Mouse (Mus musculus) MEL (cell line): ENCODE results near the gene Adgrf3. TPM values are rescaled to one million over a fixed set of nuclear protein-coding genes. Genes with fewer than 3 reads are reported as not detected.

ENCODE experiments used
- DNase-seq: peaks from one replicate; pipeline ENCODE4 v3.0.0; 2011; ENCODE audit warnings: low read depth, low spot score
- H3K27ac ChIP-seq: 2 replicates; pipeline ENCODE4 v1.5.1; 2012; ENCODE audit warnings: low read depth, mild to moderate bottlenecking, control low read depth, low read length, moderate library complexity; ENCODE audit not compliant: control insufficient read depth
- H3K27me3 ChIP-seq, 2 experiments: fragments of 150-350 bp in 1 of 2; sonication (generic) in 1 of 2; 2 replicates each; pipeline ENCODE4 v1.6.1; 2012; ENCODE audit warnings: low read length in 2 of 2, mild to moderate bottlenecking in 2 of 2, improper control_type of control experiment in 1 of 2, moderate library complexity in 1 of 2; ENCODE audit not compliant: insufficient read depth in 2 of 2, control insufficient read depth in 1 of 2
- H3K36me3 ChIP-seq, 2 experiments: 2 replicates each; pipeline ENCODE4 v1.6.1; 2012 to 2014; ENCODE audit warnings: low read length in 2 of 2, improper control_type of control experiment in 1 of 2, inconsistent platforms in 1 of 2, mild to moderate bottlenecking in 1 of 2; ENCODE audit not compliant: insufficient read depth in 2 of 2, control insufficient read depth in 1 of 2
- H3K4me1 ChIP-seq, 2 experiments: fragments of 150-350 bp in 1 of 2; sonication (generic) in 1 of 2; 2 replicates each; pipeline ENCODE4 v1.6.1; 2012; ENCODE audit warnings: low read length in 2 of 2, improper control_type of control experiment in 1 of 2, mild to moderate bottlenecking in 1 of 2; ENCODE audit not compliant: insufficient read depth in 2 of 2, control insufficient read depth in 1 of 2
- H3K4me3 ChIP-seq, 2 experiments: fragments of 150-350 bp in 1 of 2; sonication (generic) in 1 of 2; 2 replicates each; pipeline ENCODE4 v1.5.1; 2012; ENCODE audit warnings: low read depth in 2 of 2, low read length in 2 of 2, mild to moderate bottlenecking in 2 of 2, moderate library complexity in 2 of 2, control low read depth in 1 of 2, improper control_type of control experiment in 1 of 2; ENCODE audit not compliant: control insufficient read depth in 1 of 2, insufficient read depth in 1 of 2
- H3K79me2 ChIP-seq: 2 replicates; pipeline ENCODE4 v1.6.1; 2012; ENCODE audit warnings: mild to moderate bottlenecking, low read length, moderate library complexity; ENCODE audit not compliant: control insufficient read depth, poor library complexity, insufficient read depth
- H3K9ac ChIP-seq: 2 replicates; pipeline ENCODE4 v1.6.1; 2012; ENCODE audit warnings: low read depth, mild to moderate bottlenecking, control low read depth, low read length, moderate library complexity; ENCODE audit not compliant: control insufficient read depth, poor library complexity, severe bottlenecking
- H3K9me3 ChIP-seq: fragments of 150-350 bp; sonication (generic); replicated peaks from 2 replicates; pipeline ENCODE4 v1.6.1; 2012; ENCODE audit warnings: mild to moderate bottlenecking, low read length, improper control_type of control experiment, moderate library complexity; ENCODE audit not compliant: insufficient read depth
- CHD2 ChIP-seq: IDR thresholded peaks from 2 replicates; pipeline ENCODE4 v1.6.1; 2011; ENCODE audit warnings: low read length, improper control_type of control experiment
- CTCF ChIP-seq, 3 experiments: IDR thresholded peaks in 2 of 3; conservative IDR thresholded peaks in 1 of 3; 2 replicates each; pipeline ENCODE4 v1.5.1; 2011 to 2012; ENCODE audit warnings: low read length in 3 of 3, low read depth in 2 of 3, mild to moderate bottlenecking in 2 of 3, improper control_type of control experiment in 1 of 3, inconsistent platforms in 1 of 3, mixed read lengths in 1 of 3, moderate library complexity in 1 of 3; ENCODE audit not compliant: control insufficient read depth in 1 of 3, insufficient read depth in 1 of 3, poor library complexity in 1 of 3, severe bottlenecking in 1 of 3
- E2F4 ChIP-seq: IDR thresholded peaks from 2 replicates; pipeline ENCODE4 v1.6.1; 2011; ENCODE audit warnings: low read depth, low read length, improper control_type of control experiment, borderline replicate concordance
- ELF1 ChIP-seq: IDR thresholded peaks from 2 replicates; pipeline ENCODE4 v1.6.1; 2014; ENCODE audit warnings: low read depth, mild to moderate bottlenecking, inconsistent platforms, low read length, improper control_type of control experiment, moderate library complexity
- EP300 ChIP-seq, 2 experiments: IDR thresholded peaks; 2 replicates each; pipeline ENCODE4 v1.6.1; 2011; ENCODE audit warnings: improper control_type of control experiment in 2 of 2, low read length in 2 of 2, low read depth in 1 of 2, mild to moderate bottlenecking in 1 of 2
- ETS1 ChIP-seq: IDR thresholded peaks from 2 replicates; pipeline ENCODE4 v1.6.1; 2012; ENCODE audit warnings: low read depth, mild to moderate bottlenecking, inconsistent platforms, low read length, improper control_type of control experiment, moderate library complexity
- GABPA ChIP-seq: IDR thresholded peaks from 2 replicates; pipeline ENCODE4 v1.6.1; 2012; ENCODE audit warnings: low read depth, mild to moderate bottlenecking, inconsistent platforms, low read length, improper control_type of control experiment, moderate library complexity
- GATA1 ChIP-seq: IDR thresholded peaks from 2 replicates; pipeline ENCODE4 v1.6.1; 2011; ENCODE audit warnings: low read depth, low read length, improper control_type of control experiment
- HCFC1 ChIP-seq: IDR thresholded peaks from 2 replicates; pipeline ENCODE4 v1.6.1; 2012; ENCODE audit warnings: low read depth, mild to moderate bottlenecking, inconsistent platforms, low read length, improper control_type of control experiment, moderate library complexity
- JUND ChIP-seq: IDR thresholded peaks from 2 replicates; pipeline ENCODE4 v1.6.1; 2011; ENCODE audit warnings: low read depth, mild to moderate bottlenecking, improper control_type of control experiment, low read length
- KAT2A ChIP-seq: conservative IDR thresholded peaks from 2 replicates; pipeline ENCODE4 v1.6.1; 2012; ENCODE audit warnings: low read depth, low read length, improper control_type of control experiment, inconsistent platforms
- MAFK ChIP-seq: IDR thresholded peaks from 2 replicates; pipeline ENCODE4 v1.6.1; 2011; ENCODE audit warnings: low read depth, mild to moderate bottlenecking, low read length, improper control_type of control experiment, borderline replicate concordance
- MAX ChIP-seq: IDR thresholded peaks from 2 replicates; pipeline ENCODE4 v1.6.1; 2011; ENCODE audit warnings: low read length, improper control_type of control experiment
- MAZ ChIP-seq: IDR thresholded peaks from 2 replicates; pipeline ENCODE4 v1.6.1; 2012; ENCODE audit warnings: low read depth, mild to moderate bottlenecking, inconsistent platforms, low read length, improper control_type of control experiment
- MEF2A ChIP-seq: IDR thresholded peaks from 2 replicates; pipeline ENCODE4 v1.6.1; 2014; ENCODE audit warnings: low read depth, mild to moderate bottlenecking, inconsistent platforms, low read length, improper control_type of control experiment; ENCODE audit not compliant: poor library complexity, insufficient replicate concordance, severe bottlenecking; ENCODE audit errors: extremely low read depth
- MXI1 ChIP-seq: IDR thresholded peaks from 2 replicates; pipeline ENCODE4 v1.6.1; 2011; ENCODE audit warnings: mild to moderate bottlenecking, low read depth, low read length, improper control_type of control experiment
- NELFE ChIP-seq: IDR thresholded peaks from 2 replicates; pipeline ENCODE4 v1.6.1; 2011; ENCODE audit warnings: low read depth, low read length, improper control_type of control experiment
- NRF1 ChIP-seq: IDR thresholded peaks from 2 replicates; pipeline ENCODE4 v1.6.1; 2014; ENCODE audit warnings: low read depth, mild to moderate bottlenecking, inconsistent platforms, low read length, improper control_type of control experiment, moderate library complexity; ENCODE audit not compliant: poor library complexity, insufficient read depth, severe bottlenecking
- POLR2A ChIP-seq, 2 experiments: IDR thresholded peaks; 2 replicates each; pipeline ENCODE4 v1.6.1; 2011 to 2012; ENCODE audit warnings: low read length in 2 of 2, mild to moderate bottlenecking in 2 of 2, control low read depth in 1 of 2, improper control_type of control experiment in 1 of 2, low read depth in 1 of 2, moderate library complexity in 1 of 2; ENCODE audit not compliant: control insufficient read depth in 1 of 2, insufficient read depth in 1 of 2, poor library complexity in 1 of 2
- POLR2AphosphoS5 ChIP-seq: IDR thresholded peaks from 2 replicates; pipeline ENCODE4 v1.6.1; 2012; ENCODE audit warnings: low read depth, borderline replicate concordance, mild to moderate bottlenecking, inconsistent platforms, low read length, moderate library complexity, mixed read lengths
- RAD21 ChIP-seq: IDR thresholded peaks from 2 replicates; pipeline ENCODE4 v1.6.1; 2011; ENCODE audit warnings: mild to moderate bottlenecking, low read depth, low read length, improper control_type of control experiment
- RCOR1 ChIP-seq: IDR thresholded peaks from 2 replicates; pipeline ENCODE4 v1.6.1; 2012; ENCODE audit warnings: low read depth, mild to moderate bottlenecking, inconsistent platforms, low read length, improper control_type of control experiment
- SMC3 ChIP-seq: IDR thresholded peaks from 2 replicates; pipeline ENCODE4 v1.6.1; 2011; ENCODE audit warnings: low read depth, low read length, improper control_type of control experiment
- UBTF ChIP-seq: IDR thresholded peaks from 2 replicates; pipeline ENCODE4 v1.6.1; 2012; ENCODE audit warnings: low read depth, mild to moderate bottlenecking, inconsistent platforms, low read length, improper control_type of control experiment, moderate library complexity, borderline replicate concordance; ENCODE audit not compliant: insufficient read depth
- USF1 ChIP-seq: IDR thresholded peaks from 2 replicates; pipeline ENCODE4 v1.6.1; 2014; ENCODE audit warnings: low read depth, mild to moderate bottlenecking, inconsistent platforms, low read length, improper control_type of control experiment, moderate library complexity
- USF2 ChIP-seq, 2 experiments: IDR thresholded peaks; 2 replicates each; pipeline ENCODE4 v1.6.1; 2011 to 2012; ENCODE audit warnings: improper control_type of control experiment in 2 of 2, low read length in 2 of 2, borderline replicate concordance in 1 of 2, inconsistent platforms in 1 of 2, low read depth in 1 of 2, mild to moderate bottlenecking in 1 of 2; ENCODE audit not compliant: insufficient read depth in 1 of 2
- ZKSCAN1 ChIP-seq: IDR thresholded peaks from 2 replicates; pipeline ENCODE4 v1.6.1; 2012; ENCODE audit warnings: low read depth, mild to moderate bottlenecking, inconsistent platforms, low read length, improper control_type of control experiment, moderate library complexity
- ZMIZ1 ChIP-seq: IDR thresholded peaks from 2 replicates; pipeline ENCODE4 v1.6.1; 2012; ENCODE audit warnings: low read depth, mild to moderate bottlenecking, inconsistent platforms, low read length, improper control_type of control experiment, moderate library complexity
- polyA plus RNA-seq, 2 experiments: library from polyadenylated mRNA; stranded (reverse) in 1 of 2; unstranded in 1 of 2; fragments of >175 nt in 1 of 2; fragments of >200 nt in 1 of 2; gene quantifications; 2 replicates each; pipeline versions ENCODE4 v1.2.1 to v1.2.4; 2012; ENCODE audit warnings: low replicate concordance in 2 of 2, low read depth in 1 of 2; ENCODE audit not compliant: insufficient read length in 2 of 2, insufficient read depth in 1 of 2, missing spikeins in 1 of 2
- total RNA-seq: library from RNA; depleted of rRNA; stranded (reverse); fragments of 300-350 nt; gene quantifications from 2 replicates; pipeline ENCODE4 v1.2.3, GENCODE M21; 2012

The Adgrf3 gene
- total and polyA plus RNA-seq, 3 experiments: 1.7 to 2.7 TPM; not detected in 1

DNA sequence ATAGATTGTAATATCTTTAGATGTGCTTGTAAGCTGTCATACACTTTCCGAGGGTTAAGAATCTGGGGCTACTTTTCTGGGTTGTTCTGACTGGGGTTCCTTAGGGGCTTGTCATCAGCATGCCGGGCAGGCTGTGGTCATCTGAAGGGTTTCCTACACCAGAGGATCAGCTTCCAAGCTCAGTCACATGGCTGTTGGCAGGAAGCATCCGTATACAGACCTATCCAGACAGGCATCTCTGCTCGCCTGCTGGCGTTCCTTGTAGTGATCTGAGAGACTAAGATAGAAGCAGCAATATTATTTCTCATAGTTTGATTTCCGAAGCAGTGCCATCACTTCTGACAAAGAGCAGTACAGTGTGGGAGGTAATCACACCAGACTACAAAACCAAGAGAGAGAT lies 45.9 kb downstream of the Adgrf3 start:
- peaks cover 7 to 8% of the 10 kb centered on the region in 2 experiments for H3K4me1 ChIP-seq
- H3K36me3 ChIP-seq: peaks cover 4 to 19% of the 10 kb centered on the region in 2 experiments; a peak in 3 of 4 replicates
- H3K4me3 ChIP-seq: no peak overlapping the region
- DNase-seq: no peak
- H3K27ac ChIP-seq: no peak overlapping the region
- H3K79me2 ChIP-seq: peaks cover 51% of the 10 kb centered on the region
- no peaks in the 10 kb centered on the region for H3K27me3 ChIP-seq
- H3K9me3 ChIP-seq: no peaks in the 10 kb centered on the region
- TF ChIP-seq KAT2A (no peak), ETS1 (no peak), NELFE (no peak)
- H3K9ac ChIP-seq: no peak overlapping the region

GRCm38 (mm10) chr5:30155821-30156629 lies 49.5 kb downstream of the Adgrf3 start:
- no peaks in the 10 kb centered on the region for H3K9me3 ChIP-seq
- H3K79me2 ChIP-seq: peaks cover 61% of the 10 kb centered on the region
- peaks cover 7 to 11% of the 10 kb centered on the region in 2 experiments for H3K4me1 ChIP-seq
- H3K27me3 ChIP-seq: no peaks in the 10 kb centered on the region
- peaks cover 0 to 33% of the 10 kb centered on the region in 2 experiments; a peak in 2 of 4 replicates for H3K36me3 ChIP-seq
- peak; percentile 80 for DNase-seq
- peak overlapping the region; percentile 91 for H3K27ac ChIP-seq
- peak overlapping the region; percentile 92 for H3K9ac ChIP-seq
- H3K4me3 ChIP-seq: peak overlapping the region; percentile 68 to 88
- TF ChIP-seq UBTF: no peak
- no peak for TF ChIP-seq RCOR1
- no peak for TF ChIP-seq CTCF (IDR thresholded peaks at IDR 0.05 in 2 of 3, conservative IDR thresholded peaks at IDR 0.05 in 1 of 3; ENCODE audit: control insufficient read depth in 1 of 3, insufficient read depth in 1 of 3, low read depth in 2 of 3, low read length in 3 of 3, poor library complexity in 1 of 3, severe bottlenecking in 1 of 3)
- TF ChIP-seq POLR2A (IDR thresholded peaks at IDR 0.05; ENCODE audit: control insufficient read depth in 1 of 2, insufficient read depth in 1 of 2, low read depth in 1 of 2, low read length in 2 of 2, poor library complexity in 1 of 2): no peak; a peak in 1 of 4 replicates
- TF ChIP-seq USF1: no peak
- TF ChIP-seq MAZ: no peak
- 0 out of 2 replicates have a peak, but pooled peaks have one; percentile 6 for TF ChIP-seq E2F4
- TF ChIP-seq ZKSCAN1: no peak
- no peak for TF ChIP-seq MEF2A
- TF ChIP-seq ELF1: 0 out of 2 replicates have a peak, but pooled peaks have one; percentile 19
- no peak for TF ChIP-seq GABPA
- TF ChIP-seq USF2 (IDR thresholded peaks at IDR 0.05; ENCODE audit: borderline replicate concordance in 1 of 2, insufficient read depth in 1 of 2, low read depth in 1 of 2, low read length in 2 of 2): no peak
- peak; percentile 76 for TF ChIP-seq MXI1
- TF ChIP-seq NELFE: no peak
- no peak for TF ChIP-seq POLR2AphosphoS5
- TF ChIP-seq ZMIZ1: no peak; the same call in 1 of the 2 replicates
- TF ChIP-seq RAD21: no peak
- TF ChIP-seq SMC3: no peak
- TF ChIP-seq KAT2A: no peak
- no peak for TF ChIP-seq GATA1
- no peak for TF ChIP-seq MAFK
- TF ChIP-seq JUND: no peak
- TF ChIP-seq CHD2: no peak
- peak; percentile 16; the same call in 1 of the 2 replicates for TF ChIP-seq HCFC1
- TF ChIP-seq MAX: no peak; the same call in 1 of the 2 replicates
- peak; percentile 40; the same call in 1 of the 2 replicates for TF ChIP-seq NRF1
- TF ChIP-seq EP300 (IDR thresholded peaks at IDR 0.05; ENCODE audit: low read depth in 1 of 2, low read length in 2 of 2): no peak; a peak in 1 of 4 replicates
